Mouse (Mus musculus): ENCODE measurements around the gene Hba-x.
"Not testable (repeated sequence)": the region's sequence is repeated elsewhere in the genome, so short reads cannot be mapped to it uniquely, and the experiment has no call there.

Hba-x gene

GRCm38 (mm10) chr11:32250880-32251763, 25.1 kb upstream of the Hba-x start:
- DNase-seq (ENCODE audit: low spot score) = no peak

- no peak for DNase-seq (ENCODE audit: low spot score)
Measured at GRCm38 (mm10) chr11:32253121-32253520, 23.1 kb upstream of the Hba-x start.

GRCm38 (mm10) chr11:32256146-32256545, 20.1 kb upstream of the Hba-x start:
- DNase-seq (ENCODE audit: low spot score) = no peak

- no peak for DNase-seq (ENCODE audit: low spot score)
Measured at GRCm38 (mm10) chr11:32256566-32256965, 19.6 kb upstream of the Hba-x start.

GRCm38 (mm10) chr11:32262674-32263415, 13.4 kb upstream of the Hba-x start:
- no peak for DNase-seq (ENCODE audit: low spot score)

- no peak for DNase-seq (ENCODE audit: low spot score)
Measured at GRCm38 (mm10) chr11:32265117-32265738, 11.0 kb upstream of the Hba-x start.

GRCm38 (mm10) chr11:32266194-32266593, 10.0 kb upstream of the Hba-x start:
- DNase-seq (ENCODE audit: low spot score) = no peak

GRCm38 (mm10) chr11:32266776-32267175, 9.4 kb upstream of the Hba-x start:
- DNase-seq (ENCODE audit: low spot score) = no peak

GRCm38 (mm10) chr11:32267188-32267884, 8.9 kb upstream of the Hba-x start, which contains the start of gene Nprl3:
Gene Nprl3, minus strand, starts transcription at chr11:32267707.
- DNase-seq (ENCODE audit: low spot score) = peak; percentile 93

GRCm38 (mm10) chr11:32267964-32268363, 8.2 kb upstream of the Hba-x start:
- no peak for DNase-seq (ENCODE audit: low spot score)

- DNase-seq (ENCODE audit: low spot score) = no peak
Measured at GRCm38 (mm10) chr11:32268952-32269351, 7.2 kb upstream of the Hba-x start.

- DNase-seq (ENCODE audit: low spot score) = no peak
Measured at GRCm38 (mm10) chr11:32271178-32271577, 5.0 kb upstream of the Hba-x start.

- no peak for DNase-seq (ENCODE audit: low spot score)
Measured at GRCm38 (mm10) chr11:32277736-32278457, 1.7 kb downstream of the Hba-x start.

- no peak for DNase-seq (ENCODE audit: low spot score)
Measured at GRCm38 (mm10) chr11:32278458-32278957, 2.3 kb downstream of the Hba-x start.

GRCm38 (mm10) chr11:32280646-32281045, 4.4 kb downstream of the Hba-x start:
- DNase-seq (ENCODE audit: low spot score) = no peak

- DNase-seq (ENCODE audit: low spot score) = no peak
Measured at GRCm38 (mm10) chr11:32281416-32282144, 5.4 kb downstream of the Hba-x start.

- not testable (repeated sequence) for DNase-seq (ENCODE audit: low spot score)
Measured at GRCm38 (mm10) chr11:32283091-32283777, 7.0 kb downstream of the Hba-x start, which contains the start of gene Hba-a1. Gene Hba-a1, plus strand, starts transcription at chr11:32283511.

- not testable (repeated sequence) for DNase-seq (ENCODE audit: low spot score)
Measured at GRCm38 (mm10) chr11:32284582-32284981, 8.4 kb downstream of the Hba-x start.

GRCm38 (mm10) chr11:32285031-32285775, 9.0 kb downstream of the Hba-x start:
- no peak for DNase-seq (ENCODE audit: low spot score)
